Mouse (Mus musculus) telencephalon, adult 2 months (tissue): Measurements from ENCODE around the gene Ticrr.
A peak's percentile ranks its signal among the peaks of the same experiment; 100 is the strongest.

Experiments
- DNase-seq: peaks from one replicate; pipeline ENCODE4 v3.0.0-alpha.2; 2011; ENCODE audit warnings: low read depth, low spot score

The Ticrr gene

DNA sequence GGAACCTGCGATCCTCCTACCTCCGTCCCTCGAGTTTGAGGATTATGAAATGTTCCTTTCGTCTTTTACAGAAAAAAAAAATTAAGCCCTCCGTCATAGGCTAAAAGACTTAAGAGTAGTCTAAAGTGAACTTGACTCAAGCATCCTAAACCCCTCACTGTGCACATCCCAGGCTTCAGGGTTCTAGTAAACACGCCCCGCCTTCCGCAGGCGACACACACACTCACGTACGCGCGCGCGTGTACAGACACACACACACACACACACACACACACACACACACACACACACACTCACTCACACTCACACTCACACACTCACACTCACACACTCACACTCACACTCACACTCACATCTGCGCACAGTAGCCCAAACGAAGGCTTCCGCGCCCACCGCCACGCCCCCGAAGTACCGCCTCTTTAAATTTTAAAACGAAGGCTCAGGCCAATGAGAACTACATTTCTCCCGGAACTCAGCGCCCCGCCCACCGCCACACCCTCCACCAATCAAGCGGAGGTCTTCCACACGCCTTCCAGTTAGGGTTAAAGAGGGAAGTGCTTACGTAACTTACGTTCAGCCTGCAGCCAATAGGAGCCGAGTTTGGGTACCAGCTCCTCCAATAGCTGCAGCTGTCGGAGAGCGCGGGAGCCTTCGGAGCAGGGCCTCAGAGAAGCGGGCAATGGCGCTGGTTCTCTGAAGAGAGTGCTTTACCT is at the start of gene Ticrr:
Ticrr (plus strand) TSS at position 619 of the 713 bp plus-strand sequence.
- DNase-seq = peak; percentile 95

DNA sequence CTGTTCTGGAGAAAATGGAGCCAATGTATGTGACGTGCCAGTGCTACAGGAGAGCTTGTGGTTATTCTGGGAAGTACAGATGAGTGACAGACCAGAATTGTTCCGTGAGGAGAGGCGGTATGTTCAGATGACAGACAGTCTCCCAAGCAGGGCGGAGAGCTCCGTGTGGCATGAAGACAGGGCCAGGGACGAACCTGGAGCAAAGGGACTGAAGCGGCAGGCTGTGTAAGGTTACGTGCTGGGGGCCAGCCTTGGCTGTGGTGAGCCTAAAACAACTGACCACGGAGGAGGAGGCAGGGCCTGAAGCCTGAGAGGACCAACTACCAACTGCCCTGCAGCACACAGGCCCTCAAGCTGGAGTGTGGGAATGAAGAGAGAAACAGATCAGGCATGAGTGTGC is 48.1 kb upstream of the Ticrr start:
- no peak for DNase-seq

DNA sequence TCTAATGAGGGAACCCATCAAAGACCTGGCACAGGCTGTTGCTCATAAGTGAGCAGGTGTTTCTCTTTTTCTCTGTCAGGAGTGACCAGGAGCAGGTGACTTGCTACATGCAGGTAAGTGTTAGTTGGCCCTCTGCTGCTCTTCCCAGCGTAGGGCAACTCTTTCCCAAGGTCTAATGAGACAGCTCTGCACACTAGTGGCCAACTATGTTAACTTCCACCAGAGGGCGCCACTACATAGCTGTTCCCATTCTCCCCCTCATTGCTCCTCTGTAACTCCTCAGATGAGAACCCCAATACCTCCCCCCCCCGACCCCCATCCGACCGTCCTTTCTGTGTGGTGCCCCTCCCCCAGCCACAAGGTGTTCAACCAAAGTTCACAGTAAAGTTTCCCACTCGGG is 47.2 kb upstream of the Ticrr start:
- DNase-seq = no peak

DNA sequence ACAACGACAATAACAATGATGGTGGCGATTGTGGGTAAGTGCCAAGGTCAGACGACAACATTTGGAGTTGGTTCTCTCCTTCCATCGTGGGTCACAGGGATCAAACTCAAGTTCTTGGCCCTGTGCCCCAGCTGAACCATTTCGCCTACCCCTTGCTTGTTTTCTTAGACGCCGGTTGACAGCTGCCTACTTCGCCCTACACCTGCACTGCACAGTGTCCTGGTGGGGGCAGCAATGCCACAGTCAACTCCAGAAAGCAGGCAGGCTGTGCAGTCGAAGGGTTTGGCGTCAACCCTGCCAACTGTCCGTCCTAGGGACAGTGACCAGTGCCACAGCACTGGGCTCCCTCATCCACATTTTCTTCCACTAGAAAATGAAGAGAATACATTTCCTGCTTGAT is 46.7 kb upstream of the Ticrr start:
- no peak for DNase-seq

DNA sequence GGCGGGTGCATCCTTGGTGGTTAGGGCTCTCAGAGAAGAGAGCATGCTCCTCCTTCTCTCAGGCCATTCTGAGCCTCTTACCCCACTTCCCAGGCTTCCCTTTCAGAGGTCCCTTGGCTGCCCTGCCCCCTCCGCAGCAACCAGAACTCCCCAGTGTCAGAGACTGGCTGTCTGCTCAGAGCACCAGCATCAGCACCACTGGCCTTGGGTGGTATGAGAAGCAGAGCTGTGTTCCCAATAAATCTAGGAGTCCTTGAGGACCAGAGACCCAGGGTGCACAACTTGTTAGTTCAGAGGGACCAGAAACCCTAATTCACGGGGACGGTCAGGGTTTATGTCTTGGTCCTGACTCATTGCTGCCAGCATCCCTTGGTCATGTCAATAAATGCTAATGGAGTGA is 45.0 kb upstream of the Ticrr start:
- DNase-seq = no peak

DNA sequence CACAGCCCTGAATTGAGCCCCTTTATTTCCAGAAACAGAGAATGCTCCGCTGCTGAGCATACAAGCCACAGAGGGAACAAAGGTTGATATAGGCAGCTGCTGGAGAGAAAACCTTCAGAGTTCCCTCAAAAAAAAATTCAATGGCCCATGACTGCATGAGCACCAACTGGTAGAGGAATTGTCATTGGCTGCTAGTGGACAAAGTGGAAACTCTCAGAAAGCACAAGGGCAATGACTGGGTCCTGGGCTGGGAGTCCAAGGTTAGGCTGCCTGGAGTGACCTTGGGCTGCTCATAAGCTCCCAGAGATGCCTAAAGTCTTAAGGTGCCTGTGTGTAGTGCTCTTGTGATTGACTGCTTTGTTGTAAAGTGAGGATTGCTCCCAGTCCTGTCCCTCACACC is 44.1 kb upstream of the Ticrr start:
- DNase-seq = no peak

DNA sequence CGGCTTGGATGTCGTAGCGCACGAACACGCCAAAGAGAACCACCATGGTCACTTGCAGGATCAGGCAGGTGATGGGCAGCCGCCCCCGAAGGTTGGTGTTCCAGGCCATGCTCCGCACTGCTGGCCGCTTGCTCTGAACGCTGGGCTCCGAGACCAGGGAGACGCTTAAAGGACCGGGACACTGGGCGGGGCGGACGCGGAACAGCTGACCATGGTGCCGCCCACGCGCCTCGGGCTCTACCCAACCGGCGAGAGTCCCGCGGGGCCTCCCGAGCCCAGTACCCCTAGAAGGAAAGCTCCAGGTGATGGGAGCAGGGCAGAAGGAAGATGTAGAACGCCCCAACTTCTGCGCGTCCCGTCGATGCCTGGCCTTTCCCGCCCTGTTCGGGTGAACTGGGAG is 42.6 kb upstream of the Ticrr start, which contains the start of gene Rhcg:
Rhcg (minus strand) TSS at position 240 of the 400 bp plus-strand sequence.
- no peak for DNase-seq

DNA sequence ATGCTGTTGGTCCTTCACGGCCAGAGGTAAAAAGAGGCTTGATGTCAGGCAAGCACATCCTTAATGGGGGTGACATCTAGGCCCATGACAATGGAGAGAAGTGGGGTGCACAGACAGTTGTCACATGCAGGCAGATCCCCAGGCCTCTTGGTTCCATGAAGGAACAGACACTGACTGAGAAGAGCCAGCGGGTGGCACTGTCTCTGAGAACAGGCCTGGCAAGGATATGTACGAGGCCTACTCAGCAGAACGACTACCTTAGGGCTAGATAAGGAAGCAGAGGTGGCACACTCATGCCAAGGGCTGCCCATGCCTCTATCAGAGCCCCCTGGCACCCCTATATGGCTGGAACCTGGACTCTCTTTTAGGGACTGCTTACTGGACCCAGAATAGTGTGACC is 40.5 kb upstream of the Ticrr start:
- no peak for DNase-seq

DNA sequence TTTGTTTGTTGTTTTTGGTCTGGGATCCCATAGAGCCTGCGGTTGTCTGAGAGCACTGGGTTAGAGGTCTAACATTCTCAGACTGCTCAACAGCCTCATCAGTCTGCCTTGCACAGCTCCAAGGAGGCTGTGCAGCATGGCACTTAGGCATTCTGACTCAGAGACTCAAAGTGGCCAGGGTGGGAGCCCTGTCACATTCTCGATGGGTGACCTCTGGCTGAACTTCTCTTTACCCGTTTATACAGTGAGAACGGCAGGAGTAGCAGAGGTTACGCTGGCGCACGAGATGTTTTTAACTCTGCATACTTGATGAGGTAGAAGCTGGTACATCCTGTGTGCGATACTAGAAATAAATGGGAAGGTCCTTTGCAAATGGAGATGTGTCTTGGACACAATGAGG is 36.9 kb upstream of the Ticrr start:
- DNase-seq = no peak

DNA sequence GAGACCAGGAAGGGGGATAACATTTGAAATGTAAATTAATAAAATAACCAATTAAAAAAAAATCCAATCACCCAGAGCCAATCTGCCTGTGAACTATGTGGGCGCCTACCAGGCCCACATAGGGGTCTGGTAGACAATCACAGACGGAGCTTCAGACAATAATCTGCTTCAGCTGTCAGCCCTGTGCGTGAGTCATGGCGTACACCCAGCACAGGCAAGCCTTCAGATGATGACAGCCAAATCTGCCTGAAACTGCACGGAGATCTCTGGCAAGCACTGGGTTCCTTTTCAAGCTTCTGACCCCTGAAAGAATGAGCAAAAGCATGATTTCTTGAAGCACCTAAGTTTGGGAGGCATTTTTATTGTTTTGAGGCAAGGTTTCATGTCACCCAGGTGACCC is 33.8 kb upstream of the Ticrr start:
- DNase-seq = peak; percentile 16

DNA sequence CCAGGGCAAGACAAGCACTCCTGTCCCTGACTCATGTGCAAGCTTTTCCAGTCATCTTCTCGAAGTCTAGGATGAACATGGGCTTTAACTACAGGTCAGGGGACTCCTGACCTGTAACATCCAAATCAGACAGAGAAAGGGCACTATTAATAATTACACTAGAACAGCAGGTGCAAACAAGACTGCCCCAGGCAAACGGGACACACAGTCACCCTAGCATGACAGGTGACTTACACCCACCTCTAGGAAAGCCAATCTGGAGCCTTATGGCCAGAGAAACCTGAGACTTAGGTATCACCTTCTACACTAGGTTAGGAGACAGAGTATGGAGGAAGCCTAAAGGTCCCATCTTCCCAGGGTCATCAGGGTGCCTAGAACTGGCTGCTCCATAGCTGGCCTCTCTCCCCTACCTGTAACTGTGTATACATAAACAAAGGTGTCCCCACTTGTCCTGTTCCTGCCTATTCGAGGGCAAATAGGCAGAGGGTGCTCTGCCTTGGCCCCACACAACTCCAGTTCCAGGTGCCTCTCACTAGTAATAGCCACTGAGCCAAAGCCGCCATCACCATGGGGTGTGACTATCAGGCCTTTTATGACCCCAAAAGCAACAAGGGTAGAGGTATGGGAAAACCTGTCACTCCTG is 31.6 kb upstream of the Ticrr start:
- no peak for DNase-seq

DNA sequence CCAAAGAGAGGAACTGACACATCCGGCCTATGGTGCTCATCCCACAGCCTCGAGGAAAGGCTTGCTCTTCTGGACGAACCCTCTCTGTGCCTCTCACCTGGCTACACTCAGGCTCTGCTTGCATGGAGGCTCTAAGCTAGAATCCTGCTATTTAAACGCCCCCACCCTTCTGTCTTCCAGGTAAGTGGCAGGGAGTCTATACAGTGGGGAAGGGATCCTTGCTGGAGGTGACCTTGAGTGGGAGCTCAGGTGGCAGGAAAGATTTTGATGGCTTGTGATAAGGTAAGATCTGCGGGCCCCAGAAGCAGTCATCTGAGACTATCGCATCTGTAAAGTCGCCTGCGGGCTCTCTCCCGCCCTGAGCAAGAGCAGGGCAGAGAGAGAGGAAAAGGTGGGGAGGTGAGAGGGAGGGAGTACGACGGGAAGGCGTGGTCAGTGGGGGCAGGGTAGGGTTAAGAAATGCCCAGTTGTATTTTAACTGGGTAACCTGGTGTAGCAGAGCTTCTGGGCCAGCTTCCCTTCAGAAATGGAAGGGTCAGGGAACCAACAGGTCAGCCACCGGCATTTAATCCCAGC is 28.1 kb upstream of the Ticrr start:
- DNase-seq = no peak

DNA sequence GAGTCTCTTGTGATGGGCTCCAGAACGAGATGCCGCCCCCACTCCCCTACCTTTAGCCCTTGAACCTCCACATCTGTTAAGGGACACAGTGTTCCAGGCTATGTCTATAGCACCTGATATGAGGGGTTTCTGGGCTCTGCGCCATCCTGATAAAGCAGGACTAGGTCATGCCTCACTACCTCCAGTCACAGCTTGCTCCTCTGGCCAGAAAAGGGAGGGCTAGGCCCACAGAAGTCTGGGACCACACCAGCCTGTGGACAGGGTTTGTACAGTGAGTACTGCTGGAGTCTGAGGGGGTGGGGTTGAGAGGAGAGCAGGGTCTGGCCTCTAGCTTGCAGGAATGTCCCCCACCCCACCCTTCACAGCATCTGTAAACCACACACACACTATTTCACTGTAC is 12.8 kb upstream of the Ticrr start:
- no peak for DNase-seq

DNA sequence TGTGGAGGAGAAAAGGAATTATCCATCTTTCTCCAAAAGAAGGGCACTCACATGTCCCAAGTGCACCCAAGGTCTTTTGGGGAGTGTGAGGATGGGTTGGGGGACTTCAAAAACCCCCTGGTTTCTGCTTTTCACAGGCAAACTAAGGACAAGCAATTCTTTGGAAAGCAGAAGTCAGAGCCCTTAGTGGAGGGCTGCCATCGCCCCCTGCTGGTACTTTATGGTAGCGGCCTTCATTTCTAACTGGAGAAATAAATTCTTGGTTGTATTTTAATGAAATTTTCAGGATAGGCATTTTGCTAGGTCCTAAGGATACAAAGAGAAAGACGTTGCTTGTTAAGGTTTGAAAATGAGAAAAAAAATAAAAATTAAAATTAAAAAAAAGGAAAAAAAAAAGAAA is 11.0 kb upstream of the Ticrr start:
- peak; percentile 5 for DNase-seq

DNA sequence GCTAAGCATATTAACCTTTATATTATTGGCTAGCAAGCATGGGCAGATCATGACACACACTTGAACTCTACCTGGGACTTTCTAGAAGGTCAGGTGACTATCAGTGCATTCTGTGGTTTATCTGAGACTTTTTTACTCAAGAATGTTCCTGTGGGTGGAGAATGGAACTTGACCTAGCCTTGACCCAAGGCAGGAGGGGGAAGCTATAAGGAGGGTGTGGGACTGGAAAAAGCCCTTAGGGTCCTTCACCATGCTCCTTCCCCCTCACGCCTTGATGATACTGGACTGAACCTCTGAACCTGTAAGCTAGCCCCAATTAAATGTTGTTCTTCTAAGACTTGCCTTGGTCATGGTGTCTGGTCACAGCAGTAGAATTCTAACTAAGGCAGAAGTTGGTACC is 5.8 kb upstream of the Ticrr start:
- no peak for DNase-seq

DNA sequence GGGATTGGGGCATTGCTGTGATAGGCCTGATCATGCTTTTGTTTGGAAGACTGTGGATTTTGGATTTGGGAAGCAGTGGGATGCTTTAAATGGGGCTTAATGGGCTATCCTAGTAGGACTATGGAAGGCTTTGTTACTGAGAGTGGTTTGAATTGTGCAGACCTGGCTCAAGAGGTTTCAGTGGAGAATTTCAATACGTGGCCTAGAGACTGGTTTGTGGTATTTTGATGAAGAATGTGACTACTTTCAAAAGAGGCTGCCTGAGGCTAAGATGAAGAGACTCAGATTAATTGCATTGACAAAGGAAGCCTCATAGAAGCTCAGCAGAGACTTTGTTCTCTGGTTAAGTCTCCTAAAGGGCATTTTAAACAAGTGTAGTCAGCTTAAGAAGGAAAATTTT is 5.4 kb upstream of the Ticrr start:
- no peak for DNase-seq

DNA sequence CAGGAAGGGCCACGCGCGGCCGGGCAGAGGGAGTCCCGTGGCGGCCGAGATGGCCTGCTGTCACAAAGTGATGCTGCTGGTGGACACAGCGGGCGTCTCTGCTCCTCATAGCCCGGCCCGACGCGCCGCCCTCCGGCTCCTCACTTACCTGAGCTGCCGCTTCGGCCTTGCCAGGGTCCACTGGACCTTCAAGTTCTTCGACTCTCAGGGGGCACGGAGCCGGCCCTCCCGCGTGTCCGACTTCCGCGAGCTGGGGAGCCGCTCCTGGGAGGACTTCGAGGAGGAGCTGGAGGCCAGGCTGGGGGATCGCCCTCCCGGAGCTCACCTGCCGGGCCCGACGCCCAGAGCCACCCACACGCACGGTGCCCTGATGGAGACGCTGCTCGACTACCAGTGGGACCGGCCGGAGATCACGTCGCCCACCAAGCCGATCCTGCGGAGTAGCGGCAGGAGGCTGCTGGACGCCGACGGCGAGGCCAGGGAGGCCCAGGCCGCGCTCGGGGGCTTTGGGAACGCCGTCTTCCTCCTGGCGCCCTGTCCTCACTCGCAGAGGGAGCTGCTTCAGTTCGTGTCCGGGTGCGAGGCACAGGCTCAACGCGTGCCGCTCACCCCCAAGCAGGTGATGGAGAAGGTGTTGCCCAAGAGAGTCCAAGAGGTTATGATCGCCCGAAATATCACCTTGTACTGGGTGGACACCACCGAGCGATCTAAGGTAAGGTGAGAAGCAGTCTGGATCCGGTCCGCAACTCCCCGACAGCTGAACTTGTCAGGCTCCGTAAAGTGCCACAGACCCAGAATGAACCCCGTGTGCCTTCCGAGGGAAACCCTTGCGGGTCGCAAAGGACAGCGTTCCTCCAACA is 525 bp downstream of the Ticrr start:
- DNase-seq = no peak

DNA sequence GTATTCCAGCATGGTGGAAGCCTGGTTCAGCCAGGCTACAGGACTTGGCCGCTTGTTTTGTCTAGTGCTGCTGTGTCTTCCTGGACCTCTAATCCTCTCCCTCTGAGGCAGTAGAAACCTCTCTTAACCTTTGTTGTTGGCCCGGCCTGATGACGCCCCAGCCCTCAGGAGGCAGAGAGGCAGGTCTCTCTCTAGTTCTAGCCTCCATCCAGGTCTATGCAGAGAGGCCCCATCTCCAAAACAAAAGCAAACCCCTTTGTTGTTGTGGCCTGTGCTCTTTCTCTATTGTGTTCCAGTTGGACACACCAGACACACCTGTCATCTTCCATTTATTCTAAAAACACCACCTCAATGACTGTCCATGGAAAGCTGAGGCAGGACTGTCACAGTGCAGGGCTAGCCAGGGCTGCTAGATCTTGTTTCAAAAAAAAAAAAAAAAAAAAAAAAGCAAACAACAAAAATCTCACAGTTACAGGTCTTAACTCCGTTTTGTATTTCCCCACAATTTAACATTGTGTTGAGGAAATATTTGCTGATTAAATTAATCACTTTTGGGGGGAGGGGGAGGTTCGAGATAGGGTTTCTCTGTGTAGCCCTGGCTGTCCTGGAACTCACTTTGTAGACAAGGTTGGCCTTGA is 1.4 kb downstream of the Ticrr start:
- no peak for DNase-seq

DNA sequence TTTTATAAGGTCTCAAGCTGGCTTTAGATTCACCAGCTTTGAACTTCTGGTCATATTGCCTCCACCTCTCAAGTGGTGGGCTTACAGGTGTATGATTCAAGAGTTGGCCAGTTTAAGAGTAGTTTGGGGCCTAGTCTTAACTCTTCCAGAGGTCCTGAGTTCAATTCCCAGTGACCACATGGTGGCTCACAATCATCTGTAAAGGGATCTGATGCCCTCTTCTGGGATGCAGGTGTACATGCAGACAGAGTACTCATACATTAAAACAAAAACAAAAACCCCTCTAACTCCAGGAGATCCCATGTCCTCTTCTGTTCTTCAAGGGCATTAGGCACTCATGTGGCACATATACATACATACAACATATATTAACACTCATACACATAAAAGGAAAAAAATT is 6.7 kb downstream of the Ticrr start:
- no peak for DNase-seq

DNA sequence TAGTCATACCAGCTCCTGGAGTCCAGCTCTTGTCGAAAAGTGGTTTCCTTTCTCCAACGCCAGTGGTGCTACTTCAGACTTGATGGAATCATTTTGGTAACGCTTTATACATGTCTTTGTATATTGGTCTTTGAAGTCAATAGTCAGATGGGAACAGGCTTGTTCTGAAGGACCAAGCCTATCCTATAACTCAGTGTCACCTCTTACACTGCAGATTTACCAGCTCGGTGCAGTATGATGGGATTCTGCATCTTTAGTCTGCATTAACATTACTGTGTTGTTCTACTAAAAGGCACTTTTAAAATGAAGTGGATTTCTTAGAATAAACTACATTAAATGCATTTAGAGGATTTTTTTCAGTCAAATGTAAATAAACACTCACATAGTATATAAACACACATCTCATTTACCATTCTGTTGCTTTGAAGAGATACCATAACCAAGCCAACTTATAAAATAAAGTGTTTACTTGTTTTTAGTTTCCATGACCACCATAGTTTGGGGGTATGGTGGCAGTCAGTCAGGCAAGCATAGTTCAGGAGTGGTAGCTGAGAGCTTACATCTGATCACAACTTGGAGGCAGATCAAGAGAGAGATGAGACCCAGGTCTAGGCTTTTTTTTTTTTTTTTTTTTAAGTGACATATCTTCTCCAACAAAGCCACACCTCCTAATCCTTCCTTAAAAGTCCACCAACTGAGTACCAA is 11.1 kb downstream of the Ticrr start:
- no peak for DNase-seq

DNA sequence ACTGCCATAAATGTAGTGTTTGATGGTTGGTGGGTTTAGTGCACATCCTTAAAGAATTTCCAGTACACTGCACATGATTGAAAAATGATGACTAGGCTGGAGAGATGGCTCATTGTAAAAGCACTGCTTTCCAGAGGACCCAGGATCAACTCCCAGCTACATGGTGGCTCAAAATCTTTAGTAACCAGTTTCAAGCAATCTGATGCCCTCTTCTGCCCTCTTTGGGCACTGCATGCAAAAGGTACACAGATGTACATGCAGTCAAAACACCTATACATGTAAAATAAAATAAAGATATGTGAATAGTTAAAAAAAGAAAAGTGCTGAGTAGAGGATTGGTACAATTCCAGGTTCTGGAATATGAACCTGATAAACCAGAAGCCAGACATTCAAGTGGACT is 19.2 kb downstream of the Ticrr start:
- no peak for DNase-seq
